Mouse (Mus musculus): ENCODE data around the gene Slc41a2. TPM values are rescaled to one million over a fixed set of nuclear protein-coding genes. Genes with fewer than 3 reads are reported as not detected.
A peak's percentile ranks its signal among the peaks of the same experiment; 100 is the strongest.
"Not testable (repeated sequence)": the region's sequence is repeated elsewhere in the genome, so short reads cannot be mapped to it uniquely, and the experiment has no call there.

Gene Slc41a2
- polyA plus RNA-seq, 1 experiment from 2014 or later, result 4.8 TPM

DNA sequence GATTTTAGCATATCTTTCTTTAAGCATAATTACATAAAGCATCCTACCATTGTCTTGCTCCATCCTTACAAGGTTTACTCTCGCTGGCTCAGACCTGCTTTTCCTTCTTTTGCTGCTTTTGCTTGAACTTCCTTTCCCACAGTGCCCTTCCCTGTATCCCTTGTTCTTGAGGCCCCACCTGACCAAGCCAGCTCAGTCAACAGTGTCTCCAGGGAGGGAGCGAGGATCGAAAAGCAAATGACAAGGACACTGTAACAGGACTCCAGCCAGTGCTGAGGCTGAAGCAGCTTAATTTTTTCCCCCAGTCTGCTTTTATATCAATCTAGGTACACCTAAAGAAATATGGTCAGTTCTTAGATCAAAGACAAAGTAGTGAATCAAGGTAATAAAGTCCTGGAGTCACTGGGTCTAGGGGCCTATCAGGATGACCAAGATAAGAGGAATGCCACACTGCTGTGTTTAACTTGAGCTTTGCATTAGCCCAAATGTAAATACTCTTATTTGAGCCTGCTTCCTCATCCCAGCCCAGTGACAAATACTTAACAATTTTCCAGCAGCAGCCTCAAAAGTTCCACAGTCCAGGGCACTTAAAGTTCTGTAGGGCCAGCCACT, 36.5 kb upstream of the Slc41a2 start:
- no peak for ATAC-seq (ENCODE audit: low read depth)
- no peak overlapping the region for H3K27ac ChIP-seq (replicated peaks)
- WGBS, result 94% methylated on average over 3 of the region's 3 CpGs

DNA sequence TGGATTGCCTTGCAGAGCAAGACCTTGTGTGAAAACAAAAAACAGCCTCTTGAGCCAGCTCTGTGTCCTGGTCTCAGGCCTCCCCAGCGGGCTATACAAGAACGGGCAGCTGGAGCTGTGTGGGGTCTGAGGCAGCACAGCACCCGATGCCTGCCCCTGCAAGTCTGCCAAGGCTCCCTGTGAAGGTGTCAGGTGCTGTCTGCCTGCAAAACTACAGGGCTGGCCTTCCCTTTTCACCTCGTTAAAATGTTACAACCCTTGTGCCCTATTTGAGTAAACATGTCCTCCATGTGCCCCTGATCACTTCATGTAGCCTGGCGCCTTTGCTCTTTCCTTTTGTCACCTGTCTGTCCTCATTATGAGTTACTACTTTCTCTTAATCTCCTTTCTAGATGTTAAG, 31.2 kb upstream of the Slc41a2 start:
- no peaks in the 10 kb centered on the region for H3K9me3 ChIP-seq
- H3K4me3 ChIP-seq, result no peak overlapping the region
- no peaks in the 10 kb centered on the region for H3K4me1 ChIP-seq (replicated peaks)
- H3K27ac ChIP-seq (replicated peaks), result no peak overlapping the region
- H3K4me2 ChIP-seq, result no peak overlapping the region
- H3K9ac ChIP-seq, result no peak overlapping the region
- no peaks in the 10 kb centered on the region for H3K27me3 ChIP-seq
- ATAC-seq (ENCODE audit: low read depth), result no peak
- H3K36me3 ChIP-seq, result peaks cover 88% of the 10 kb centered on the region
- WGBS, result 83% methylated on average over 5 of the region's 5 CpGs

More for the DNA sequence above, 36.5 kb upstream of the Slc41a2 start:
- Histone ChIP-seq H3K9ac (no peak overlapping the region), H3K4me3 (no peak overlapping the region), H3K4me1 (replicated peaks) (0 out of 2 replicates have a peak, but pooled peaks cover 5% of the 10 kb centered on the region), H3K4me2 (no peak overlapping the region), H3K9me3 (no peaks in the 10 kb centered on the region), H3K27me3 (no peaks in the 10 kb centered on the region), H3K36me3 (peaks cover 52% of the 10 kb centered on the region)

DNA sequence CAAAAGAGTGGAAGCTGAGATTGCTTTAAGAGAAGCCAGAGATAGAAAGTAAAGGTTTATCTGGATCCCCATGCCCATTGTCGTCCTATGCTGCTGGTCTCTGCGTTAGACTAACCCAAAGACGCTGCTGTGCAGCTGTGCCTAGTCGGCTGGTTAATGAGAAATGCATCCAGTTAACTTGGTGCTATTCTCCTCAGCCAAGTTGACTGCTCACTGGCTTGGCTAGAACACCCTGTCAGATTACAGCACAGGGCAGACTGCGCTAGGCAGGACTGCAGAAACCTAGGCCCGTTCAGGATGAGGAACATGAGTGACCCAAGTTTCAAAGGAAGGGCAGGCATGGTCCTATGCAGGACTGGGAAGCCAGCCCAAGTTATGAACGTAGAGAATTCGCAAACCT, 25.8 kb upstream of the Slc41a2 start:
- H3K4me1 ChIP-seq (replicated peaks), result peaks cover 20% of the 10 kb centered on the region
- no peak overlapping the region for H3K4me2 ChIP-seq
- WGBS, result 94% methylated on average over 8 of the region's 8 CpGs
- H3K27me3 ChIP-seq, result no peaks in the 10 kb centered on the region
- no peaks in the 10 kb centered on the region for H3K9me3 ChIP-seq
- ATAC-seq (ENCODE audit: low read depth), result no peak
- no peak overlapping the region for H3K27ac ChIP-seq (replicated peaks)
- no peak overlapping the region for H3K9ac ChIP-seq
- H3K36me3 ChIP-seq, result peaks cover 60% of the 10 kb centered on the region
- no peak overlapping the region for H3K4me3 ChIP-seq

DNA sequence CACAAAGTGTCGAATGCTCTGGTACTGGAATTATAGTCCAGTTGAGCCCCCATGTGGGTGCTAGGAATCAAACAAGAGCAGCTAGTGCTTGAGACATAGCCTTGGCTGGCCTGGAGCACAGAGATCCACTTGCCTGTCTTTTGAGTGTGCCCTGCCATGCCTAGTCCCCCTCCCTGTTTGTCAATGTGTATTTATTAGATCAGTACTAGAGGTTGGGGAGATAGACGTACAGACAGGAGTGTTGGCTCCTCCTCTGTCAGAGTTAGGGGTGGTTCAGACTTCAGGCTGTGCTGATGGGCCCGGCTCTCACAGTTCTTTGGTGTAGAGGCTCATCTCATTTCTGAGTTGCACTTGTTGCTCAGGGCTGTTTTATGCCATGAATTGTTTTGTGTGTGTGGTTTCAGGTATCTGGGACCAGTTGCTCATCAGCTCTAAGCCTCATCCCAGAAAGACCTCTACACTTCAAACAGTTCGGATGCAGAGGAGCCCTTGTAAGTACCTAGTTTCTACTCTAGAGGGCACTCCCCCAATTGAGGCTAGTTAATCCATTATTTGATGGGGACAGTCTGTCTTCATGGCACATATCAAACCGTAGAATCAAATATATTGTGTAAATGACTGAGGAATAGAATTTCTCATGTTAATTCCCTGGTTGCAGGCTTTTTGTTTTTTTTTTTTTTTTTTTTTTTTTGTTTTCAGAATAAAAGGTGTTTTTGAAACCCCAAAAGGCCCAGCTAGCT, 24.1 kb upstream of the Slc41a2 start:
- WGBS, result 47% methylated on average over 5 of the region's 5 CpGs
- peak overlapping the region; percentile 88; the same call in 1 of the 2 replicates for H3K9ac ChIP-seq
- H3K27me3 ChIP-seq, result no peaks in the 10 kb centered on the region

DNA sequence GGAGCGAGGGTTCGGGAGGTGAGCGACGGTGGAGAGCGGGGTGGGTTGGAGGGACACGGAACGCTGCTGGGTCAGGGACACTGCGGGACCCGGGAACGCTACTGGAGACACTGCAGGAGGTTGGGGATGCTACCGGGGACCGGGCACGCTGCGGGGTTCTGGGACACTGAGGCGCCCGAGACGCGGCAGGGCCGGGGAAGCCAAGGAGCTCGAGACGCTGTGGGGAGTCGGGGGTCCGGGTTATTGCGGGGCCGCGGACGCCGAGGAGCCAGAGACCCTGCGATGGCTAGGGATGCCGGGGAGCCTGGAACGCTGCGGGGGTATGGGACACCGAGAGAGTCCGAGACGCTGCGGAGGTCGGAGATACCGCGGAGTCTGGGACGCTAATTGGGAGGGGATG, 22.7 kb upstream of the Slc41a2 start:
- Histone ChIP-seq H3K27me3 (no peaks in the 10 kb centered on the region), H3K4me3 (peak overlapping the region; percentile 91), H3K27ac (replicated peaks) (peak overlapping the region; percentile 64), H3K4me2 (peak overlapping the region; percentile 86), H3K9me3 (no peaks in the 10 kb centered on the region), H3K9ac (peak overlapping the region; percentile 88), H3K36me3 (peaks cover 30% of the 10 kb centered on the region), H3K4me1 (replicated peaks) (peaks cover 20% of the 10 kb centered on the region)
- peak; percentile 84 for ATAC-seq (ENCODE audit: low read depth)
- under 1% methylated on average over 40 of the region's 40 CpGs for WGBS

More for the DNA sequence above, 24.1 kb upstream of the Slc41a2 start:
- H3K27ac ChIP-seq (replicated peaks), result no peak overlapping the region
- H3K4me2 ChIP-seq, result peak overlapping the region; percentile 86
- ATAC-seq (ENCODE audit: low read depth), result no peak
- H3K36me3 ChIP-seq, result peaks cover 44% of the 10 kb centered on the region
- no peaks in the 10 kb centered on the region for H3K9me3 ChIP-seq
- peaks cover 20% of the 10 kb centered on the region for H3K4me1 ChIP-seq (replicated peaks)
- H3K4me3 ChIP-seq, result peak overlapping the region; percentile 91; the same call in 1 of the 2 replicates

DNA sequence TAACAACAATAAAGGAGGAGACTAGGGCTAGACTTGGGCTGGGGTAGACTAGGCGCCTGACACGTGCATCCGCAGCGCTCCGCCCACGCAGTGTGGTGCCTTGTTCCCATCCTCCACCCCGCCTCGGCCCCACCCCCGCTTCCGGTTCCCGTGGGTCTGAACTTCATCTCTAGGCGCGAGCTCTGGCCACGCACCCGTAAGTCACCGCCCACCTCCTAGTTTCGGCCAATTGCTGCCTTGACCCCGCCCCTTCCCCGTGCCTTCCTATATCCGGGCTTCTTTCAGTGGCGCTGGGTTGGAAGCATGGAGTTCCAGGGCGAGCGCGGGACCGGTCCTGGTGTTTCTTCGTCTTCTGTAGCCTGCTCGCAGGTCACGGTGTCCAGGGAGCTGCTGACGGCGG, 22.3 kb upstream of the Slc41a2 start, which contains the start of gene D10Wsu102e:
D10Wsu102e (plus strand) TSS at position 266 of the 400 bp plus-strand sequence.
- under 1% methylated on average over 30 of the region's 30 CpGs for WGBS
- peaks cover 20% of the 10 kb centered on the region for H3K4me1 ChIP-seq (replicated peaks)
- H3K36me3 ChIP-seq, result peaks cover 26% of the 10 kb centered on the region
- no peaks in the 10 kb centered on the region for H3K27me3 ChIP-seq
- peak within 1 kb of the TSS; percentile 86 for H3K4me2 ChIP-seq
- peak; percentile 98 for ATAC-seq (ENCODE audit: low read depth)
- peak within 1 kb of the TSS; percentile 68 for H3K27ac ChIP-seq (replicated peaks)
- peak within 1 kb of the TSS; percentile 91 for H3K4me3 ChIP-seq
- no peaks in the 10 kb centered on the region for H3K9me3 ChIP-seq
- H3K9ac ChIP-seq, result peak within 1 kb of the TSS; percentile 88

DNA sequence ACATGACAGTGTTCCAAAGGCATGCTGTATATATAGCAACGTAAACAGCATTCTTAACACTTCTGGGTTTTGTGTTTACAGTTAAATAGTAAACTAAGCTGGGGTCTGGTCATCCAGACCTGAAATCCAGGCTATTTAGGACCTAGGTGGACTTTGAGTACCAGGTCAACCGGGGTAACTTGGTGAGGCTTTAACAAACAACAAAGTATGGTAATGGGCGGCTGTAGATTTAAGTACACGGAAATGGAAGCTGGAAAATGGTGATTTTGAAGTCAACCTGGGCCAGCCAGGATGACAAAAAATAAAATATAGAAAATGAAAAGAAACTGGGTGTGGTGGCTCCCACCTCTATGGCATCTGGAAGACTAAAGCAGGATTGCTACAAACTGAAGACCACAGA, 21.8 kb upstream of the Slc41a2 start:
- H3K27ac ChIP-seq (replicated peaks), result peak overlapping the region; percentile 68
- peak overlapping the region; percentile 91 for H3K4me3 ChIP-seq
- peaks cover 20% of the 10 kb centered on the region for H3K4me1 ChIP-seq (replicated peaks)
- peak overlapping the region; percentile 86 for H3K4me2 ChIP-seq
- peaks cover 20% of the 10 kb centered on the region for H3K36me3 ChIP-seq
- no peaks in the 10 kb centered on the region for H3K9me3 ChIP-seq
- WGBS, result 91% methylated on average over 4 of the region's 4 CpGs
- peak; percentile 16 for ATAC-seq (ENCODE audit: low read depth)
- peak overlapping the region; percentile 54; the same call in 1 of the 2 replicates for H3K9ac ChIP-seq
- H3K27me3 ChIP-seq, result no peaks in the 10 kb centered on the region

DNA sequence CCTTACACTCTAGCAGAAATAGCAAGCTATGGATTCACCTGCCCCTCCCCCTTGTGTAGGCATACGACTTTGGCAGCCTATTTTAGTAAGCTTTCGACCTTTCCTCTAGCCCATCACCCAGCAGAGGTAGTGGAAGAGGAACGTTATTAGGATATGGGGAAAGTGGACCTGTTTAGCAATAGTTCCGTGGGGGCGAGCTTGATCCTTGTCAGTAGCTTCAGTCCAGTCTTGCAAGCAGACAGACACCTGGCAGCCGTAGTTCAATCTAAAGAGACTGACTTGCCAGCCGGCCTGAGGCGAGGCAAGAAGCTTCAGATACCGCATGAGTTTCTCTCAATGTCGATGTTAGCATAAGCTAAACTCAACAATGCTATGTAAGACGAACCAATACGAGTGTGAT, 18.7 kb upstream of the Slc41a2 start:
- Histone ChIP-seq H3K36me3 (no peaks in the 10 kb centered on the region), H3K4me3 (no peak overlapping the region), H3K4me1 (replicated peaks) (peaks cover 15% of the 10 kb centered on the region), H3K9me3 (no peaks in the 10 kb centered on the region), H3K27ac (replicated peaks) (no peak overlapping the region), H3K4me2 (no peak overlapping the region), H3K9ac (no peak overlapping the region), H3K27me3 (no peaks in the 10 kb centered on the region)
- ATAC-seq (ENCODE audit: low read depth), result no peak
- 86% methylated on average over 12 of the region's 12 CpGs for WGBS

DNA sequence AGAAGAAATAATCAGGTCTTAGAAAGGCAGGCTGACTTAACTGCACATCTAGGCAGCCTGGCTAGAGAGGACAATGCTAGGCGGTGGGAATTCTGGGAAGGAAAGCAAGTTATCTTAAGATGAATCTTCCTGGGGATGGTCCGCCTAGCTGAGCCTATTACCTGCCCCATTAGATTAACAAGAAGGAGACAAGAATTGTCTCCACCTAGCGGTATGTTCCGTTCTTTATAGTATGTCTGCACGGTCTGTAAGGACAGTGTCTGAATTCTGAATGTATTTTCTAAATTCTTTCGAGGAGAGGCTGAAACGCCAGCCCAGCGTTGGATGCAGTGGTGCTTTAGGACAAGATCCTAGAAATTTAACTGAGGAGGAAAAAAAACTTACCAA, 16.6 kb upstream of the Slc41a2 start:
- WGBS, result 70% methylated on average over 8 of the region's 8 CpGs
- no peak for ATAC-seq (ENCODE audit: low read depth)
- no peak overlapping the region for H3K27ac ChIP-seq (replicated peaks)
- no peaks in the 10 kb centered on the region for H3K36me3 ChIP-seq
- H3K9ac ChIP-seq, result no peak overlapping the region
- peaks cover 2% of the 10 kb centered on the region for H3K4me1 ChIP-seq (replicated peaks)
- no peaks in the 10 kb centered on the region for H3K9me3 ChIP-seq
- 0 out of 2 replicates have a peak overlapping the region, but pooled peaks have one; percentile 1 for H3K4me2 ChIP-seq
- no peaks in the 10 kb centered on the region for H3K27me3 ChIP-seq
- H3K4me3 ChIP-seq, result no peak overlapping the region

DNA sequence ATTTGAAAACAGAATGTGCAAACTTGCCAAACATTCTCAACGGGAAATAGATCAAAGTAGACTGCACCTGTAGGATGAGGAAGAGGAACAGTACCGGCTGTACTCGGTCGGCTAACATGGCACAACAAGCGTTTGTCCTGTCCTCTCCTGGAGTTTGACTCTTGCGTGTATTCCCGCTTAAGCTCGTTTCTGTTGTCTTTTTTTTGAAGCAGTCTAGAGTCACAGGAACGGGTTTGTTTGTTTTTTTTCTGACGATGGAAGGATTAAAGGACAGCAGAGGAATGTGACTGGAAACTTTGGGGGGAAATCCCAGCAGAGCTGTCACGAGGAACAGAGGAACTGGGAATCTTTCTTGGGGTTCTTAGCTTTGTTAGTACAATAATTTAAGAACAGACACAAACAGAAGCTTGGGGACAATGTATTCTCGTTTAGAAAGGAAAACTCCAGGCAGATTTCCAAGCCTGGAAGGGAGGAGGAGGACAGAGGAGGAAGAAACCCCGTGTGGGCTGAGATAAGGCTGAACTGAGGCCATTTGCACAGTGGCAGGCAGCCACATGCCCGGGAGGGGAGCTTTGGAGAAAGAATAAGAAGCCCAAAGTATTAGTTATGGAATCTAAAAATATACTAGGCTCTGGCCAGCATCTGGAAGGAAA, 16.1 kb upstream of the Slc41a2 start:
- no peaks in the 10 kb centered on the region for H3K36me3 ChIP-seq
- H3K4me1 ChIP-seq (replicated peaks), result no peaks in the 10 kb centered on the region
- H3K9me3 ChIP-seq, result no peaks in the 10 kb centered on the region
- H3K27ac ChIP-seq (replicated peaks), result no peak overlapping the region
- H3K27me3 ChIP-seq, result no peaks in the 10 kb centered on the region
- no peak overlapping the region for H3K9ac ChIP-seq
- no peak for ATAC-seq (ENCODE audit: low read depth)
- H3K4me2 ChIP-seq, result 0 out of 2 replicates have a peak overlapping the region, but pooled peaks have one; percentile 1
- WGBS, result 66% methylated on average over 14 of the region's 14 CpGs
- H3K4me3 ChIP-seq, result no peak overlapping the region

DNA sequence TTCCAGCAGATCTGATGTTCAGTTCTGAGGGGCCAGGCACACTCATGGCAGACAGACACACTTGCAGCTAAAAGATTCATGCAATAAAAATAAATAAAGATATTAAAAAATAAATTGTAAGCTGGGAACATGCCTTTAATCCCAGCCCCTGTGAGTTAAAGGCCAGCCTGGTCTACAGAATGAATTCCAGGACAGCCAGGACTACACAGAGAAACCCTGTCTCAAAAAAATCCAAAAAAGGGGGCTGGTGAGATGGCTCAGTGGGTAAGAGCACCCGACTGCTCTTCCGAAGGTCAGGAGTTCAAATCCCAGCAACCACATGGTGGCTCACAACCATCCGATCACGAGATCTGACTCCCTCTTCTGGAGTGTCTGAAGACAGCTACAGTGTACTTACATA, 14.1 kb upstream of the Slc41a2 start:
- WGBS, result 88% methylated on average over 4 of the region's 4 CpGs
- H3K27me3 ChIP-seq; H3K4me2 ChIP-seq; H3K36me3 ChIP-seq; ATAC-seq (ENCODE audit: low read depth); H3K4me3 ChIP-seq; H3K4me1 ChIP-seq (replicated peaks); H3K27ac ChIP-seq (replicated peaks); H3K9me3 ChIP-seq; H3K9ac ChIP-seq: not testable (repeated sequence)

DNA sequence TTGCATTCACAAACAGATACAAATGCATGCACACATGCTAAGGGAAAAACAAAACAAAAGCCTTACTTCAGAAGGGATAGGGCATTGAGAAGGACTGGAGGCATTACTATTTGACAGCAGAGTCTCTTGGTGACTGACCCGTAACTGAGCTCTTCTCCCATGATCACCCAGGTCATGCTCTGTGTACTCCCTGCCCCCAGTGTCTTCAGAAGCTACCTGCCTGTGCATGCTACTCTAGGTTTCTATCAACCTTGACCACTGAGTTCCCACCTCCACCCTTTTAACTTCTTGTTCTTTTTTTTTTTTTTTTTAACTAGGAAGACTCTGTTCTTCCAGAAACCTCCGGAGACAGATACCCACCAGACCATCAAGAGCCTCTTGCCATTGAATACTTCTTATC, 13.0 kb upstream of the Slc41a2 start:
- Histone ChIP-seq H3K9me3 (no peaks in the 10 kb centered on the region), H3K9ac (no peak overlapping the region), H3K27me3 (no peaks in the 10 kb centered on the region), H3K27ac (replicated peaks) (no peak overlapping the region), H3K4me1 (replicated peaks) (no peaks in the 10 kb centered on the region), H3K4me3 (no peak overlapping the region), H3K4me2 (no peak overlapping the region), H3K36me3 (no peaks in the 10 kb centered on the region)
- no peak for ATAC-seq (ENCODE audit: low read depth)
- WGBS, result 83% methylated on average over 2 of the region's 2 CpGs
